Mouse (Mus musculus): ENCODE measurements around the gene Pbld1. TPM values are rescaled to one million over a fixed set of nuclear protein-coding genes. Genes with fewer than 3 reads are reported as not detected.

Gene Pbld1
- polyA plus RNA-seq (2015; fragmentation: Nextera tagmentation; extraction: Ambion mirVana) = 0.51 and 0.72 TPM in 2 replicates

GRCm38 (mm10) chr10:63059862-63060261 lies at the start of gene Pbld1:
Pbld1 (plus strand) TSS chr10:63060162.
- H3K9ac ChIP-seq (ENCODE audit: low read length) = no peak within 1 kb of the TSS; the same call in 1 of the 2 replicates
- no peaks in the 10 kb centered on the region for H3K36me3 ChIP-seq (ENCODE audit: control insufficient read depth, insufficient read depth)
- H3K4me3 ChIP-seq (ENCODE audit: low read length) = no peak within 1 kb of the TSS
- H3K4me1 ChIP-seq (ENCODE audit: control insufficient read depth, insufficient read depth, low read length) = peaks cover 7% of the 10 kb centered on the region
- 82% methylated on average over 2 of the region's 2 CpGs for WGBS
- no peaks in the 10 kb centered on the region for H3K9me3 ChIP-seq (replicated peaks; ENCODE audit: control insufficient read depth, low read length)
- no peaks in the 10 kb centered on the region for H3K27me3 ChIP-seq (ENCODE audit: control insufficient read depth, insufficient read depth, low read length)
- no peak for ATAC-seq (replicated peaks; ENCODE audit: extremely low read depth, insufficient read depth, low FRiP score)
- H3K4me2 ChIP-seq (ENCODE audit: low read depth, low read length) = no peak within 1 kb of the TSS
- H3K27ac ChIP-seq (ENCODE audit: low read length) = no peak within 1 kb of the TSS

GRCm38 (mm10) chr10:63010268-63010667 lies 49.7 kb upstream of the Pbld1 start:
- WGBS = 83% methylated on average over 4 of the region's 4 CpGs
- peaks cover 55% of the 10 kb centered on the region for H3K36me3 ChIP-seq (ENCODE audit: control insufficient read depth, insufficient read depth)

GRCm38 (mm10) chr10:63011556-63011955 lies 48.4 kb upstream of the Pbld1 start:
- Histone ChIP-seq H3K27me3 (ENCODE audit: control insufficient read depth, insufficient read depth, low read length) (no peaks in the 10 kb centered on the region), H3K4me1 (ENCODE audit: control insufficient read depth, insufficient read depth, low read length) (no peaks in the 10 kb centered on the region), H3K4me3 (ENCODE audit: low read length) (no peak overlapping the region), H3K27ac (ENCODE audit: low read length) (no peak overlapping the region), H3K9ac (ENCODE audit: low read length) (no peak overlapping the region), H3K9me3 (replicated peaks; ENCODE audit: control insufficient read depth, low read length) (no peaks in the 10 kb centered on the region), H3K4me2 (ENCODE audit: low read depth, low read length) (no peak overlapping the region), H3K36me3 (ENCODE audit: control insufficient read depth, insufficient read depth) (peaks cover 59% of the 10 kb centered on the region)
- no peak for ATAC-seq (replicated peaks; ENCODE audit: extremely low read depth, insufficient read depth, low FRiP score)
- 89% methylated on average over 6 of the region's 6 CpGs for WGBS

More at GRCm38 (mm10) chr10:63010268-63010667, 49.7 kb upstream of the Pbld1 start:
- no peak overlapping the region for H3K4me2 ChIP-seq (ENCODE audit: low read depth, low read length)
- no peak for ATAC-seq (replicated peaks; ENCODE audit: extremely low read depth, insufficient read depth, low FRiP score)
- no peaks in the 10 kb centered on the region for H3K27me3 ChIP-seq (ENCODE audit: control insufficient read depth, insufficient read depth, low read length)
- no peaks in the 10 kb centered on the region for H3K4me1 ChIP-seq (ENCODE audit: control insufficient read depth, insufficient read depth, low read length)
- no peak overlapping the region for H3K9ac ChIP-seq (ENCODE audit: low read length)
- H3K9me3 ChIP-seq (replicated peaks; ENCODE audit: control insufficient read depth, low read length) = no peaks in the 10 kb centered on the region
- H3K27ac ChIP-seq (ENCODE audit: low read length) = no peak overlapping the region
- H3K4me3 ChIP-seq (ENCODE audit: low read length) = no peak overlapping the region

DNA sequence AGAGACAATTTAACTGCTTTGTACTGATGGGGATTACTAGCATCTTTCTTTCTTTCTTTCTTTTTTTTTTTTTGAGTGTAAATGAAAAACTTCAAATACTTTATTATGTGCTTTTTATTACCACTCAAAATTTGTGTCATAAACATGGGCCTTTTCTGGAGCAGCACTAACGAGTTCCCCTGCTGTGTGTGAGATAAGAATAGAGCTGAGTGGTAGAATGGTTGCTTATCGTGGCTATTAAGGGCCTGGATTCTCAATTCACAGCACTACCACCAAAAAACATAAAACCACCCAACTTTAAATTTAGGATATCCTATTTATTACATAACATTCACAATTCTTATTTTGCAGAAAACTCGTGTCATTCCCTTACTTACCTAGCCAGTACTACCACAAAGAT lies 46.5 kb upstream of the Pbld1 start:
- ATAC-seq (replicated peaks; ENCODE audit: extremely low read depth, insufficient read depth, low FRiP score) = no peak
- H3K36me3 ChIP-seq (ENCODE audit: control insufficient read depth, insufficient read depth) = peaks cover 57% of the 10 kb centered on the region

DNA sequence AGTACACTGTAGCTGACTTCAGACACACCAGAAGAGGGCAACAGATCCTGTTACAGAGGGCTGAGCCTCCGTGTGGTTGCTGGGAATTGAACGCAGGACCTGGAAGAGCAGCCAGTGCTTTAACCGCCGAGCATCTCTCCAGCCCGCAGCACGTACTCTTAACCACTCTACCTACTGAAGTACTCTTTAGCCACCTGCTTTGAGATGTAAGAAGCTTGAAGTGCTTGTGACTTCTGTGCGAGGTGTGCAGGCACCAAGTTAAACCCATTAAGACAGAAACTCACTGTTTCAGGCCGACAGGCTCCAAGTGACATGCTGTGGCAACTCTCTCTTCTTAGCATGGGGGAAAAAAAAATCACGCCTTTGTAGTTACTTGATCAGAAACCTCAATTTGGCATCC lies 45.8 kb upstream of the Pbld1 start:
- Histone ChIP-seq H3K27ac (ENCODE audit: low read length) (no peak overlapping the region), H3K27me3 (ENCODE audit: control insufficient read depth, insufficient read depth, low read length) (no peaks in the 10 kb centered on the region), H3K36me3 (ENCODE audit: control insufficient read depth, insufficient read depth) (peaks cover 54% of the 10 kb centered on the region), H3K4me2 (ENCODE audit: low read depth, low read length) (no peak overlapping the region), H3K4me3 (ENCODE audit: low read length) (no peak overlapping the region), H3K9me3 (replicated peaks; ENCODE audit: control insufficient read depth, low read length) (no peaks in the 10 kb centered on the region), H3K9ac (ENCODE audit: low read length) (no peak overlapping the region), H3K4me1 (ENCODE audit: control insufficient read depth, insufficient read depth, low read length) (peaks cover 3% of the 10 kb centered on the region; the same call in 1 of the 2 replicates)
- ATAC-seq (replicated peaks; ENCODE audit: extremely low read depth, insufficient read depth, low FRiP score) = no peak
- WGBS = 89% methylated on average over 9 of the region's 9 CpGs

More for the DNA sequence above, 46.5 kb upstream of the Pbld1 start:
- Histone ChIP-seq H3K9me3 (replicated peaks; ENCODE audit: control insufficient read depth, low read length) (no peaks in the 10 kb centered on the region), H3K4me3 (ENCODE audit: low read length) (no peak overlapping the region), H3K27ac (ENCODE audit: low read length) (no peak overlapping the region), H3K4me1 (ENCODE audit: control insufficient read depth, insufficient read depth, low read length) (no peaks in the 10 kb centered on the region), H3K27me3 (ENCODE audit: control insufficient read depth, insufficient read depth, low read length) (no peaks in the 10 kb centered on the region), H3K9ac (ENCODE audit: low read length) (no peak overlapping the region), H3K4me2 (ENCODE audit: low read depth, low read length) (no peak overlapping the region)
- 61% methylated on average over 3 of the region's 3 CpGs for WGBS

GRCm38 (mm10) chr10:63019304-63019703 lies 40.7 kb upstream of the Pbld1 start:
- H3K4me3 ChIP-seq (ENCODE audit: low read length) = no peak overlapping the region
- no peak overlapping the region for H3K4me2 ChIP-seq (ENCODE audit: low read depth, low read length)
- no peak overlapping the region for H3K27ac ChIP-seq (ENCODE audit: low read length)
- no peaks in the 10 kb centered on the region for H3K27me3 ChIP-seq (ENCODE audit: control insufficient read depth, insufficient read depth, low read length)
- no peak overlapping the region for H3K9ac ChIP-seq (ENCODE audit: low read length)
- H3K36me3 ChIP-seq (ENCODE audit: control insufficient read depth, insufficient read depth) = peaks cover 20% of the 10 kb centered on the region
- 87% methylated on average over 6 of the region's 6 CpGs for WGBS
- H3K9me3 ChIP-seq (replicated peaks; ENCODE audit: control insufficient read depth, low read length) = no peaks in the 10 kb centered on the region
- no peak for ATAC-seq (replicated peaks; ENCODE audit: extremely low read depth, insufficient read depth, low FRiP score)
- H3K4me1 ChIP-seq (ENCODE audit: control insufficient read depth, insufficient read depth, low read length) = peaks cover 19% of the 10 kb centered on the region

DNA sequence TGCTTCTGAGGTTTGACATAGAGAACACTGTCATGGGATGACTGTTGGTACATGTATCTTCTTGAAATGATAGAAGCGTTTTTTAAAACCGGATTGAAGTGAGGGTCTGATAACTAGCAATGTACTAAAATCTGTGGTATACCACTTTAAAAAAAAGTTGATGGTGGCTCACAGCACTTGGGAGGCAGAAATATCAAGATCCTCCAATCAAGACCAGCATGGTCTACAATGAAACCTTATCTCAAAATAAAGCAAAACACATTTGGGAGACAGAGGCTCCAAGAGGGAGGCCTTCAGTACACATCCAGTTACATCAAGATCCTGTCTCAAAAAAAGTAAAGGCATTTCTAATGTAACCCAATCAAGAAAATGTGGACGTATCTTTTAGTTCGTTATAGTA lies 38.3 kb upstream of the Pbld1 start:
- H3K4me1 ChIP-seq (ENCODE audit: control insufficient read depth, insufficient read depth, low read length) = peaks cover 29% of the 10 kb centered on the region
- no peaks in the 10 kb centered on the region for H3K27me3 ChIP-seq (ENCODE audit: control insufficient read depth, insufficient read depth, low read length)
- peak overlapping the region; percentile 98 for H3K4me3 ChIP-seq (ENCODE audit: low read length)
- no peak for ATAC-seq (replicated peaks; ENCODE audit: extremely low read depth, insufficient read depth, low FRiP score)
- peak overlapping the region; percentile 74 for H3K4me2 ChIP-seq (ENCODE audit: low read depth, low read length)
- H3K9me3 ChIP-seq (replicated peaks; ENCODE audit: control insufficient read depth, low read length) = no peaks in the 10 kb centered on the region
- no peak overlapping the region; the same call in 1 of the 2 replicates for H3K27ac ChIP-seq (ENCODE audit: low read length)
- peaks cover 7% of the 10 kb centered on the region for H3K36me3 ChIP-seq (ENCODE audit: control insufficient read depth, insufficient read depth)
- 30% methylated on average over 4 of the region's 4 CpGs for WGBS
- peak overlapping the region; percentile 100 for H3K9ac ChIP-seq (ENCODE audit: low read length)

- H3K4me3 ChIP-seq (ENCODE audit: low read length) = peak overlapping the region; percentile 98
- under 1% methylated on average over 27 of the region's 27 CpGs for WGBS
- H3K4me2 ChIP-seq (ENCODE audit: low read depth, low read length) = peak overlapping the region; percentile 74
- no peaks in the 10 kb centered on the region for H3K9me3 ChIP-seq (replicated peaks; ENCODE audit: control insufficient read depth, low read length)
- H3K4me1 ChIP-seq (ENCODE audit: control insufficient read depth, insufficient read depth, low read length) = peaks cover 29% of the 10 kb centered on the region
- peak overlapping the region; percentile 99 for H3K27ac ChIP-seq (ENCODE audit: low read length)
- H3K27me3 ChIP-seq (ENCODE audit: control insufficient read depth, insufficient read depth, low read length) = no peaks in the 10 kb centered on the region
- ATAC-seq (replicated peaks; ENCODE audit: extremely low read depth, insufficient read depth, low FRiP score) = no peak
- peak overlapping the region; percentile 100 for H3K9ac ChIP-seq (ENCODE audit: low read length)
- no peaks in the 10 kb centered on the region for H3K36me3 ChIP-seq (ENCODE audit: control insufficient read depth, insufficient read depth)
Measured at GRCm38 (mm10) chr10:63022541-63023120, 37.3 kb upstream of the Pbld1 start.

DNA sequence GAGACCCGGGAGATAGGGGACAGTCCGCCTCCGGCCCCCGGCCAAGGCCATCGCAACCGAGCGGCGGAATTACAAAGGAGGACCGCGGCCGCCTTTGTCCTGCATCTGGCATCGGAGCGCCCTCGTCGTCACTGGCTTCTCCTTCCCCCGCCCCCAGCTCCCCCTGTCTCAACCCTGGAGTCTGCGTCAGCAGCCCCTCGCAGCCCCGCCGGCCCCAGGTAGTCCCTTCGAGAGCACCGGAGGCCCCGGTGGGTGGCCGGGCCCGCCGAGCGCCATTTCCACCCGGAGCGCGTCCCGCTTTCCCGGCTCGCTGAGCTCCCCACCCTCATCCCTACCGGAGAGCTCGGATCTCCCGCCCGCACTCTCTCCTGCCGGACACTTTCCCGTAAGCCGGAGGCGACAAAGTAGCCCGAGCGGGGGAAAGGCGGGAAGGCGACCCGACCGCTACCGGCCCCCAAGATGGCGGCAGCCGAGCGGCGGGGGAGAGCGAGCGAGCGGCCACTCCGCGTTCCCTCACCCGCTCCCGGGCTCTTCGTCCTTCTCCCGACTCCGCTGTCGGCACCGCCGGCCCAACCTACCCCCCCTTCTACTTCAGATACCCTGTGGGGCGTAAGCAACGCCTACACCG lies 36.7 kb upstream of the Pbld1 start:
- peak overlapping the region; percentile 74 for H3K4me2 ChIP-seq (ENCODE audit: low read depth, low read length)
- ATAC-seq (replicated peaks; ENCODE audit: extremely low read depth, insufficient read depth, low FRiP score) = peak; percentile 34
- H3K36me3 ChIP-seq (ENCODE audit: control insufficient read depth, insufficient read depth) = no peaks in the 10 kb centered on the region
- no peaks in the 10 kb centered on the region for H3K27me3 ChIP-seq (ENCODE audit: control insufficient read depth, insufficient read depth, low read length)
- H3K4me3 ChIP-seq (ENCODE audit: low read length) = peak overlapping the region; percentile 98
- WGBS = under 1% methylated on average over 66 of the region's 68 CpGs
- H3K9me3 ChIP-seq (replicated peaks; ENCODE audit: control insufficient read depth, low read length) = no peaks in the 10 kb centered on the region
- H3K9ac ChIP-seq (ENCODE audit: low read length) = peak overlapping the region; percentile 100
- peak overlapping the region; percentile 99 for H3K27ac ChIP-seq (ENCODE audit: low read length)
- peaks cover 29% of the 10 kb centered on the region for H3K4me1 ChIP-seq (ENCODE audit: control insufficient read depth, insufficient read depth, low read length)
